Mouse (Mus musculus) right cerebral cortex, postnatal 36 days (tissue): ENCODE measurements at regions not wholly inside any gene's neighbourhood (a gene's known extent, or its start where the extent isn't known, plus 50 kb on each side); places are given as distances from the start of the nearest gene placed in this dataset.

ENCODE experiments used
- DNase-seq, 2 experiments: peaks; one replicate each; pipeline ENCODE4 v3.0.0; 2022; ENCODE audit warnings: low spot score in 2 of 2, mixed read lengths in 1 of 2

GRCm38 (mm10) chr8:63587871-63588270 lies 364.2 kb downstream of the Sgo2b start:
- DNase-seq = peak in 1 of 2 experiments; percentile 1

- DNase-seq = no peak
Measured at GRCm38 (mm10) chr8:63574500-63574899, 377.5 kb downstream of the Sgo2b start.

- DNase-seq = no peak
Measured at GRCm38 (mm10) chr8:63539296-63539695, 412.8 kb downstream of the Sgo2b start.

- no peak for DNase-seq
Measured at GRCm38 (mm10) chr8:63529763-63530558, 422.1 kb downstream of the Sgo2b start.
